Mouse (Mus musculus) kidney, embryonic 15.5 days (tissue): ENCODE data around the gene H2afy. TPM values are rescaled to one million over a fixed set of nuclear protein-coding genes. Genes with fewer than 3 reads are reported as not detected.

Source experiments
- ATAC-seq: fragments of 200-750 bp; cut with Nextera tagmentation; replicated peaks from 2 replicates; pipeline ENCODE4 v1.8.0; 2017; ENCODE audit warnings: moderate TSS enrichment; ENCODE audit not compliant: low FRiP score
- H3K27ac ChIP-seq: fragments of 300-500 bp; sonication (generic); 2 replicates; pipeline ENCODE4 v1.5.1; 2015; ENCODE audit warnings: mild to moderate bottlenecking, inconsistent platforms
- H3K27me3 ChIP-seq: fragments of 300-500 bp; sonication (generic); 2 replicates; pipeline ENCODE4 v1.6.1; 2015; ENCODE audit warnings: inconsistent platforms
- H3K36me3 ChIP-seq: fragments of 300-500 bp; sonication (generic); 2 replicates; pipeline ENCODE4 v1.6.1; 2015; ENCODE audit warnings: inconsistent platforms
- H3K4me1 ChIP-seq: fragments of 300-500 bp; sonication (generic); 2 replicates; pipeline ENCODE4 v1.6.1; 2015; ENCODE audit warnings: inconsistent platforms
- H3K4me2 ChIP-seq: fragments of 300-500 bp; sonication (generic); 2 replicates; pipeline ENCODE4 v1.6.1; 2015; ENCODE audit warnings: moderate library complexity, mild to moderate bottlenecking, inconsistent platforms
- H3K4me3 ChIP-seq: fragments of 300-500 bp; sonication (generic); replicated peaks from 2 replicates; pipeline ENCODE4 v1.5.1; 2015; ENCODE audit warnings: mild to moderate bottlenecking, inconsistent platforms
- H3K9ac ChIP-seq: fragments of 300-500 bp; sonication (generic); 2 replicates; pipeline ENCODE4 v1.6.1; 2015; ENCODE audit warnings: mild to moderate bottlenecking, inconsistent platforms
- H3K9me3 ChIP-seq: fragments of 300-500 bp; sonication (generic); replicated peaks from 2 replicates; pipeline ENCODE4 v1.6.1; 2016; ENCODE audit warnings: inconsistent platforms
- WGBS: fragments of 180-500 bp; shearing (Covaris S2); methylation state at CpG from one replicate; pipeline ENCODE4 v1.1.7; 2015; ENCODE audit warnings: mixed read lengths; 5-methylcytosine and 5-hydroxymethylcytosine counted together
- polyA plus RNA-seq: library from polyadenylated mRNA; unstranded; fragments of >200 nt; fragmentation: Nextera tagmentation; extraction: Ambion mirVana; gene quantifications from 2 replicates; pipeline ENCODE4 v1.2.1, GENCODE M21; 2015

Gene H2afy
- polyA plus RNA-seq, 1 experiment from 2014 or later, result 406 TPM

DNA sequence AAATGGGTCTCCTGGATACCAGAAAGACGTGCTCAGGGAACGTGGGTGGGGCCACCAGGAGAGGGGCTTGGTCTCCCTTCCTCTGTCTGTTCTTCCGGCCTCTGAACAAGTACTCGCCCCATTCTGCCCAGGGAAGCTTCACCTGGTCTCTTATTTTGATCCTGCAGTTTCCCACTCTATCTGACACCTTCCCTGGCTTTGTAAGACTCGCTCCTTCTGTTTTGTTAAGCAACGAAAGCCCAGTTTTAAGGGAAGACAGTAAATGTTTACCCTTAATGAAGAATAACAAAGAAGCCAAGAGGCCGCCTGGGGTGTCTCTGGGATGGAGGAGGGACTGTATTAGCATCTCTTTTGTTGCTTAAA is 7.0 kb upstream of the H2afy start:
- H3K9me3 ChIP-seq, result no peaks in the 10 kb centered on the region
- no peak overlapping the region for H3K9ac ChIP-seq
- H3K4me3 ChIP-seq, result no peak overlapping the region
- no peaks in the 10 kb centered on the region for H3K36me3 ChIP-seq
- H3K4me2 ChIP-seq, result no peak overlapping the region
- H3K4me1 ChIP-seq, result peaks cover 16% of the 10 kb centered on the region
- H3K27ac ChIP-seq, result no peak overlapping the region
- peaks cover 5% of the 10 kb centered on the region; the same call in 1 of the 2 replicates for H3K27me3 ChIP-seq
- ATAC-seq, result no peak
- 22% methylated on average over 7 of the region's 7 CpGs for WGBS

DNA sequence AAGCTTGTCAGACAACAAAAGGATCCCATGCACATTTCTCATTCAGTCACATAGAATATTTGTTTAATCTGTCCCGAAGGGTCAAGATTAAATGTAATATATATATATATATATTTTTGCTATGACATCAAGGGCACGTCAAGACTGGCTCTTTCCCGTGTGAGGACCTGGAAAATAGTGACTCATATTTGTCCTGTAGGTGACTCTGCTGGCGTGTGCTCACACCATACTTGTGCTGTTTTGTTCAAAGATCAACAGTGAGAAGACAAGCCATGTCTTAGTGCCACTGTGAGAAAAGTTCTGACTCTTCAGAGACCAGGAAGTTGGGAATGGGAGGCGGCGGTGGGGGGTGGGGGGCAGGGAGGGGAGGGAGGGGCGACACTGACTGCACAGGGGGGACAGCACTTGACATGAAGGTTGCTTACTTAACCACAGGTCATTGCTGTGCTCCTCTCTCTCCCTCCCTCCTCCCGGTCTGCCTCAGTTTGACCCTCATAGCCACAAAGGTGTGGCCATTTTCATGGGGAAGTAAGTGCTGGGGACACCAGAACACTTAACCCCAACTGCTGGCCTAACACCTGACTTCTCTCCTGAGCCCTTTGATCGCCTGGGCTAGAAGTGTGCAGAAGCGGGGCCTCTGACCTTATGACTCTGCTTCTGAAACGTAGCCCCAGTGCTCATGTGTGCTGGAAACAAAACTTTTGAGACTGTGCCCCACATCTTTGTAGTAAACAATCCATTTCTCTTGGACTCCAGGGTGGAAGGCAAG is 6.4 kb upstream of the H2afy start:
- no peak overlapping the region for H3K4me2 ChIP-seq
- no peak overlapping the region for H3K27ac ChIP-seq
- no peaks in the 10 kb centered on the region for H3K36me3 ChIP-seq
- no peaks in the 10 kb centered on the region for H3K9me3 ChIP-seq
- no peak overlapping the region for H3K4me3 ChIP-seq
- ATAC-seq, result no peak
- WGBS, result 29% methylated on average over 11 of the region's 11 CpGs
- H3K4me1 ChIP-seq, result peaks cover 16% of the 10 kb centered on the region
- H3K27me3 ChIP-seq, result peaks cover under 1% of the 10 kb centered on the region; the same call in 1 of the 2 replicates
- no peak overlapping the region for H3K9ac ChIP-seq

DNA sequence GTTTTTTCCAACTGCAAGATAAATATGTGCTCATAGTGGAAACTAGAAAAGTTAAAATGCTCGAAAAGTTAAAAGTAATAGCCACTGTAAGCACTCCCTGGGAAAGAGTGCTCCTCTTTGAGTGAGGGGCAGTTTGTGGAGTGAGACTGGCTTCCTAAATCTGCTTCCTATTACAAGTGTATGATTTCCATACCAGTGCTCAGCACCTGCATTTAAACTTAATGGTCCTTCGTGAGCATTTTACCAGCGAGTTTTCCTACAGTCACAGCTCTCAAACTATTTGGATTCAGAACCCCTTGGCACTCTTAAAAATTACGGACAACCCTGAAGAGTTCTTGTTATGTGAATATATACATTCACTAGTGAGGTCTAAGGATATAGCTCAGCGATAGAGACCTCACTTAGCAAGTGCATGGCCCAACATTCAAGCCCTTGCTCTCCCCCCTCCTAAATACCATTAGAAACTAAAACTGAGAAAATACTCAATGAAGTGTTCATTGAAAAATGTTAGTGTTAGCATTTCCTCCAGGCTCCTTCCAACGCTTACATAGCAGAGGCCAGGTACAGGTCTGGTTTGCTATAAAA is 3.1 kb upstream of the H2afy start:
- Histone ChIP-seq H3K4me1 (peaks cover 26% of the 10 kb centered on the region), H3K9me3 (no peaks in the 10 kb centered on the region), H3K4me3 (no peak overlapping the region), H3K9ac (no peak overlapping the region), H3K36me3 (no peaks in the 10 kb centered on the region), H3K27ac (no peak overlapping the region), H3K4me2 (no peak overlapping the region), H3K27me3 (no peaks in the 10 kb centered on the region)
- 70% methylated on average over 6 of the region's 6 CpGs for WGBS
- ATAC-seq, result no peak

DNA sequence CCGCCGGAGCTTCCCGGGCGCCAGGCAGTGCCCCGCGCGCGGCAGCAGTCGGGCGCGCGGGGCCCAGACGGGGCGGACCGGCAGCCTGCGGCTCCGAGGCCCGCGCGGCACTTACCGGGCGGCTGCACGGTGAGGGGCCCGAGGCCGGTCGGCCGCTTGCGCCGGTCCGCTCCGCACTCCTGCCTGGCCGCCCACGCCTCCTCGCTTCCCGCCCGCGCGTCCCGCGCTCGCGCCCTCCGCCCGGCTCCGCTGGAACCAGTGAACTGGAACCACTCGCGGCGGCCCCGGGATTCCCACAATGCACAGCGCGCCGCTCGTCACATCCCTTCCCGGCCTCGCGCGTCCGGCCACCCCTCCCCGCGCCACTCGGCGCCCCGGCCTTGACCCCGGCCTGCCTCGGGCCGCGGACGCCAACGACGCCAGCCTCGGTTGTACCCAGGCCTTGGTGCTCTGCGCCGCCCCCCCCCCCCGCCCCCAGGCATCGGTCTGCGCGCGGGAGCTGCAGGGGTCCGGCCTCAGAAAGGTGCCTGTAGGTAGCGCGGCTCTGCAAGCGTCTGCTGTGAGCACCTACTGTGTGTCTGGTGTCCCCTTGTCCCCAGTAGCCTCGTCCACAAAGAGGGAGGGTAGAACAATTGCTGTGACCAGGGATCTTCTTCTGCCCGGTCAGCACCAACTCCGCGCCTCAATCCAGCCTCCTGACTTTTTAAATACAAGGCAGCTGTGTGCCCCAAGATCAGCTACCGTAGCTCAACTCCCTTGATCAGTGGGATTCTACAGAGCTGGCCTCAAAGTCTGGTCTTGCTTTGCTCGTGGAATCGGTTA is 719 bp downstream of the H2afy start:
- peak; percentile 87 for ATAC-seq
- WGBS, result 1% methylated on average over 81 of the region's 89 CpGs

DNA sequence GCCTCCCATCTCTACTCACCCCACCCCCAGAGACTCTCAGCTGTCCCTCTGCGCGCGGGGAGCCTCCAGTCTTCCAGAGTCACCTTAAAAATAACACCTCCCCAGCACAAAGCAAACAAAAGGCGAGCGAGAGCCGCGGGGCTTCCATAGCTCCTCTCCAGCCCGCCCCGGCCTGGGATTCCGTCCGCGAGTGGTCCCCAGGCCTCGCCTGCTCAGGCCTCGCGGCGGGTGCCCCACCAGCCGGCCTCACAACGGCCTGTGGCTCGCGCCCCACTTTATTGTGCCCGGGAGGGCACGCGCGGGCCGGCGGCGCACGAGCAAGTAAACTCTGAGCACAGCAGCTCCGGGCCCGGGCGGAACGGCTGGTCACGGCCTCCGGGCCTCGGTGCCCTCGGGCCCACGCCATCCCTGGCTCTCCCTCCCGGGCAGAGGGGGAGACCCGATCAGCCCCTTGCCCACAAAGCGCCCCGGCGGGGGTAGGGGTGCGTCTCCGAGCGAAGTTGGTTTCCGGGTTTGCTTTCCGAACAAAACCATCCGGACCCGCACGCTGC is 1.5 kb downstream of the H2afy start:
- peak overlapping the region; percentile 82 for H3K4me2 ChIP-seq
- H3K27me3 ChIP-seq, result no peaks in the 10 kb centered on the region
- H3K36me3 ChIP-seq, result peaks cover 17% of the 10 kb centered on the region; the same call in 1 of the 2 replicates
- under 1% methylated on average over 50 of the region's 50 CpGs for WGBS
- H3K9me3 ChIP-seq, result no peaks in the 10 kb centered on the region
- H3K27ac ChIP-seq, result peak overlapping the region; percentile 94
- peaks cover 39% of the 10 kb centered on the region for H3K4me1 ChIP-seq
- H3K9ac ChIP-seq, result peak overlapping the region; percentile 98
- H3K4me3 ChIP-seq, result peak overlapping the region; percentile 94
- peak; percentile 55 for ATAC-seq

More for the DNA sequence above, 719 bp downstream of the H2afy start:
- Histone ChIP-seq H3K9me3 (no peaks in the 10 kb centered on the region), H3K9ac (peak overlapping the region; percentile 98), H3K27ac (peak overlapping the region; percentile 94), H3K4me2 (peak overlapping the region; percentile 82), H3K4me1 (peaks cover 39% of the 10 kb centered on the region), H3K36me3 (peaks cover 9% of the 10 kb centered on the region; the same call in 1 of the 2 replicates), H3K27me3 (no peaks in the 10 kb centered on the region), H3K4me3 (peak overlapping the region; percentile 94)

DNA sequence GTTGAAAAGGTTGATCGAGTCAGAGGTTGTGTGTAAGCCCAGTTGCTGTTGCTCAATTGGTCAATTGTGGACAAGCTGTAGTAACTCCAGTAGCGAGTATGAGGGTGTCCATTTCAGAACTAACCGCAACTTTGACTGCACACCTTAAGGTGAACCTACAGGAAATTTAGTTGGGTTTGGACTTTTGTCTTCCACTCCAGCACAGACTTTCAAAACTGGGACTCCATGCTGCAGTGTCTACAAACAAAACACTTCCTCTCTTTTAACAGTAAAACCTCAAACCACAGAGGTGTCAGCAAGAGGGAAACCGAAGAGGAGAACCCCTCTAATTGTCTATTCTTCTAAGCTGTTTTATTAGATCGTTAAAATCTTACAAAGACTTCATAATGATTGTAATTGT is 2.1 kb downstream of the H2afy start:
- no peaks in the 10 kb centered on the region for H3K9me3 ChIP-seq
- H3K27me3 ChIP-seq, result no peaks in the 10 kb centered on the region
- WGBS, result 22% methylated on average over 5 of the region's 5 CpGs
- no peak overlapping the region; the same call in 1 of the 2 replicates for H3K9ac ChIP-seq
- no peak for ATAC-seq
- peak overlapping the region; percentile 94; the same call in 1 of the 2 replicates for H3K27ac ChIP-seq
- peak overlapping the region; percentile 82 for H3K4me2 ChIP-seq
- H3K36me3 ChIP-seq, result peaks cover 20% of the 10 kb centered on the region; the same call in 1 of the 2 replicates
- H3K4me3 ChIP-seq, result peak overlapping the region; percentile 94
- peaks cover 39% of the 10 kb centered on the region for H3K4me1 ChIP-seq

DNA sequence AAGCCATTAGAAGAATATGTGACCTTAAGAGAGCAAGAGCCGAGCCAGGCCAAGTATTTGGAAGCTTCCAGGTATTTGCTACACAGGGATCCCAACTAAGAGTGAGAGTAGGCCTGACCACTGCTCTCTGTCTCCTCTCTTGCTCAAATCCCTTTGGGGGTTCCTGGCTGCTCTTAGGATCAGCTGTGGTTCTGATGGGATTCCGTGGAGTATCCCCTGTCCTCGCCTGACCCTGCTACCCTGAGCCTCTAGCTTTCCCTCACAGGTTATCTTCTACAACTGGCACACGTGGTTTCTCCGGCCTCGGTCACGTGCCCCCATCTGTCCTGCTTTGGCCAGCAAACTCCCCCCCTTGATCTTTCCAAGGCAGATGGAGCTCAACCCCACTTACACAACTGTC is 3.2 kb downstream of the H2afy start:
- Histone ChIP-seq H3K4me1 (peaks cover 39% of the 10 kb centered on the region), H3K4me3 (0 out of 2 replicates have a peak overlapping the region, but pooled peaks have one; percentile 94), H3K36me3 (peaks cover 26% of the 10 kb centered on the region), H3K9ac (no peak overlapping the region), H3K27me3 (no peaks in the 10 kb centered on the region), H3K4me2 (peak overlapping the region; percentile 82), H3K27ac (no peak overlapping the region), H3K9me3 (no peaks in the 10 kb centered on the region)
- ATAC-seq, result no peak
- 72% methylated on average over 7 of the region's 7 CpGs for WGBS

DNA sequence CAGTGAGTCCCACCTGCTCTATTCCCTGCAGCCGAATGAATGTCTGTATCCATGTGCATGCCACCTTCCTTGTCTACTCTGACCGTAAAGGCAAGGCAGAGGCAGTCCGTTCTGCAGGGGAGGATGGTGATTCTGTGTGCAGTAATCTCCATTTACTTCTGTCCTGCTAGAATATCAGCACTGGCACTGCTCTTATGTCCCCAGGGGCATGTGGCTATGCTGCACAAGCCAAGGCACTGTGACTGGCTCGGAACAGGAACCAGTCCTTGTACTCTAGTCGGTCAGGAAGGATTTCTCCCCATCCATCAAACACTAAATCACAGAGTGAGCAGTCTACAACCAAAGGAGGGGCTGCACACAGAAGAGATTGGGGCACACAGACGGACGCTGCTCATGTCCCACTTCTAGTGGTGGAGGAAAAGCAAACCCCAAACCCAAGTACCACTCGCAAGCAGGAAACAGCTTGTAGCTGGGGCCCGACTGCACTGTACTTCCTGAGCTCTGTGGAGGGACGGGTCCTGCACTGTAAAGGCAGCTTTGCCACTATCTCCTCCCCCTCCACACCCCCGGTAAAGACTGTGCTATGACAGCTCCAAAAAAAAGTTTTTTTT is 3.7 kb downstream of the H2afy start:
- H3K4me2 ChIP-seq, result peak overlapping the region; percentile 82
- peaks cover 39% of the 10 kb centered on the region for H3K4me1 ChIP-seq
- no peaks in the 10 kb centered on the region for H3K9me3 ChIP-seq
- H3K27me3 ChIP-seq, result no peaks in the 10 kb centered on the region
- H3K36me3 ChIP-seq, result peaks cover 31% of the 10 kb centered on the region
- 50% methylated on average over 11 of the region's 11 CpGs for WGBS
- H3K4me3 ChIP-seq, result no peak overlapping the region
- 0 out of 2 replicates have a peak overlapping the region, but pooled peaks have one; percentile 5 for H3K9ac ChIP-seq
- no peak for ATAC-seq
- no peak overlapping the region for H3K27ac ChIP-seq

DNA sequence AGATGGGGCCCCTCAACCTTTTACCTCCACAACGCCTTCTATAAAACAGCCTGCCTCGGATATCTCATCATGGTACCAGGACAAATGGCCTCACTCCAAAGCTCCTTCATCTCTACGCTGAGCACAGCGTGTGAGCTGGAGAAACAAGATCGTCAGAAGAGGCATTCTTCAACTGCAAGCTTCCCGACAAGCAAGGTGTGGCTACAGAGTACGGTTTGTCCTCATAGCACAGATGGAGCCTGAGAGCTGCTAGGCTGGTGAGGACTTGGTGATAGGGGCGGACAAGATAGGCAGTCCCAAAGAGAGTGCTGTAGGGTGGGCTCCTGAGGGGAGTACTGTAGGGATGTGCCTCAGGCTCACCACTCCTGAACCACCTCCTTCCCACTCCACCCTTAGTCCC is 5.6 kb downstream of the H2afy start:
- H3K27ac ChIP-seq, result no peak overlapping the region
- H3K36me3 ChIP-seq, result peaks cover 50% of the 10 kb centered on the region
- no peaks in the 10 kb centered on the region for H3K27me3 ChIP-seq
- no peak for ATAC-seq
- H3K9me3 ChIP-seq, result no peaks in the 10 kb centered on the region
- H3K4me2 ChIP-seq, result no peak overlapping the region
- no peak overlapping the region for H3K4me3 ChIP-seq
- no peak overlapping the region for H3K9ac ChIP-seq
- 53% methylated on average over 8 of the region's 8 CpGs for WGBS
- H3K4me1 ChIP-seq, result peaks cover 30% of the 10 kb centered on the region

DNA sequence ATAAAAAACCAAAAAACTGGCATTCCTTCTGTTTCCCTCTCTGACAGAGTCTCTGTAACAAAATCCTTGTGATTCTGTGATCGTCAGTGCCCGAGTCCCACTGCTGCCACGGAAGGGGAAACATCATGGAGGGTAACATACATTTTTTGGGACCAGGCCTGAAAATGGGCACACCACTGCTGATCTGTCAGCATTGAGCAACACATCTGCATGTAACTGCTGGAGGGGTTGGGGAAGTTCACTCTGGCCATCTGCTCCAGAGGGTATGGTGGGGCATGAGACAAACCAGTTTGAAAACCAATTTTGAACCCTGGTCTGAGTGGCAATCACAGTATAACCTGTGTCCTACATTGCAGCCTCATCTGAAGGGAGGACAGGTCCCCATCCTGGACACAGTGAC is 6.6 kb downstream of the H2afy start:
- H3K4me3 ChIP-seq, result no peak overlapping the region
- no peaks in the 10 kb centered on the region for H3K9me3 ChIP-seq
- H3K27ac ChIP-seq, result no peak overlapping the region
- H3K27me3 ChIP-seq, result no peaks in the 10 kb centered on the region
- no peak overlapping the region for H3K4me2 ChIP-seq
- no peak for ATAC-seq
- WGBS, result 90% methylated on average over 3 of the region's 3 CpGs
- no peak overlapping the region for H3K9ac ChIP-seq
- peaks cover 29% of the 10 kb centered on the region for H3K4me1 ChIP-seq
- peaks cover 59% of the 10 kb centered on the region for H3K36me3 ChIP-seq

DNA sequence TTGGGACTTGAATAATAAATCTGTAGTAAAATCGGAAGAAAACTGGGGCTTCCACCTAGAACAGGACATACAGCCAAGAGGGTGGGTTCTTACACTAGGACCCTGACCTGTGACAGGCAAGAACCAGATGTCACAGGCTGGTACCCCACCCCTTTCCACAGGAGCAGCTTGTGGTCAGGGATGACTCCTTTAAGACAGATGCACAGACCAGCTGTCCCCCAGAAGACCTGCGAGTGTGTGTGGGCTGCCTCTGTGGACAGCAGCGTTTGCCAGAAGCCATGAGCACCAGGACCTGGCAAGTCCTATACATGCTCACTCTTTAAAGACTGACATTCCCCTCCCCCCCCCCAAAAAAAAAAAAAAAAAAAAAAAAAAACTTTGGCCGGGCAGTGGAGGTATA is 7.1 kb downstream of the H2afy start:
- no peak overlapping the region for H3K4me2 ChIP-seq
- H3K4me1 ChIP-seq, result peaks cover 27% of the 10 kb centered on the region
- no peak overlapping the region for H3K27ac ChIP-seq
- no peak for ATAC-seq
- H3K4me3 ChIP-seq, result no peak overlapping the region
- 69% methylated on average over 4 of the region's 4 CpGs for WGBS
- H3K27me3 ChIP-seq, result no peaks in the 10 kb centered on the region
- H3K9ac ChIP-seq, result no peak overlapping the region
- H3K36me3 ChIP-seq, result peaks cover 65% of the 10 kb centered on the region
- H3K9me3 ChIP-seq, result no peaks in the 10 kb centered on the region
